ENCODE assay signal across 17 mouse cellular contexts in genomic region chr11:46209884-46210283, GRCm38 (mm10). TPM values are rescaled to one million over a fixed set of nuclear protein-coding genes. Genes with fewer than 3 reads are reported as not detected.
DNase-seq lines count a peak whose midpoint lies in the region; ATAC-seq and TF ChIP-seq lines count a peak whose summit lies in the region.
"Had no signal": no experiment of that assay in that cellular context is flagged by ENCODE, and none has a peak within 500 bp of the region (broad histone marks: within the 10 kb centered on the region; RNA-seq: fewer than 3 reads in every experiment).

No protein-coding gene starts in this region.

- TF ChIP-seq CTCF in left cerebral cortex, adult 2 months (IDR thresholded peaks at IDR 0.05): no peak

- DNase-seq in frontal cortex, postnatal 10 days (ENCODE audit: low spot score in 2 of 2): no peak
- DNase-seq in kidney, adult 11 months: peak; percentile 41
- DNase-seq in kidney, postnatal 4 days: no peak
- no peak for DNase-seq in left cerebral cortex, adult 2 months (ENCODE audit: extremely low spot score in 1 of 2, low spot score in 2 of 2)
- DNase-seq in left cerebral cortex, adult 8-10 months (ENCODE audit: low spot score in 2 of 2): no peak
- DNase-seq in kidney, postnatal 36 days: peak; percentile 33 to 43
- no peak for DNase-seq in adrenal gland, adult 18-20 months (ENCODE audit: low spot score in 2 of 2)
- DNase-seq: cerebellum, postnatal 25 days; liver; lung, adult 18-20 months; lung, postnatal 4 days; midbrain, embryonic 14.5 days; thymus, adult 18-20 months had no signal

- 0 out of 2 replicates have a peak, but pooled peaks have one; percentile 18 for ATAC-seq in frontal cortex, adult (ENCODE audit: low TSS enrichment)

- H3K4me3 ChIP-seq in left cerebral cortex, adult 2 months: no peak overlapping the region
- H3K4me3 ChIP-seq: embryonic facial prominence, embryonic 10.5 days had no signal

- intact Hi-C loops in left cerebral cortex, adult 2 months (cut with DNase I): loop anchor here (10.0 kb wide), 1 partner anchor 1625 kb away; no protein-coding TSS in a partner anchor

- peak overlapping the region; percentile 59 for H3K27ac ChIP-seq in left cerebral cortex, adult 2 months
- H3K27ac ChIP-seq: embryonic facial prominence, embryonic 10.5 days had no signal

RNA-seq across cellular contexts. Expression of gene Fndc9, which starts 25.4 kb away (rescaled TPM):
- 1 to 10 TPM; 4.9 to 5.2 TPM for total RNA-seq in left cerebral cortex, adult 2 months (2021)
- 1 to 10 TPM; 3.6 to 5.7 (median 4.2) TPM for total RNA-seq in left cerebral cortex, adult 8-10 months (2022)
- not detected for total RNA-seq in adrenal gland, adult 18-20 months (2021)
- total RNA-seq: granulocyte monocyte progenitor cell, adult 5-6 weeks; heart, postnatal 25 days had no signal

RNA-seq across cellular contexts. Expression of gene Nipal4, which starts 43.6 kb away (rescaled TPM):
- 1 to 10 TPM; 1.2 to 1.4 TPM for total RNA-seq in left cerebral cortex, adult 2 months (2021)
- 1 to 10 TPM; 2.2 to 3.0 (median 2.6) TPM for total RNA-seq in left cerebral cortex, adult 8-10 months (2022)
- not detected for total RNA-seq in adrenal gland, adult 18-20 months (2021)
- total RNA-seq: granulocyte monocyte progenitor cell, adult 5-6 weeks had no signal

Comparison
In these comparisons a context has a peak if more than half of its experiments do, and no peak if none do; other contexts are left out.
1. DNase-seq: peak in kidney, adult 11 months (single experiment) and kidney, postnatal 36 days (2 of 2); none in frontal cortex, postnatal 10 days (0 of 2), kidney, postnatal 4 days (0 of 2), left cerebral cortex, adult 2 months (0 of 2), left cerebral cortex, adult 8-10 months (0 of 2) and adrenal gland, adult 18-20 months (0 of 2).
2. RNA of gene Fndc9, which starts 25.4 kb away (total RNA-seq): 4.9 to 5.2 TPM in left cerebral cortex, adult 2 months and 3.6 to 5.7 TPM in left cerebral cortex, adult 8-10 months; not detected in adrenal gland, adult 18-20 months; every median in the first group is over 4 times any median in the second.